11 mouse cellular contexts compared by ENCODE assay signal in genomic region chr13:69429596-69429995, GRCm38 (mm10).
DNase-seq lines count a peak whose midpoint lies in the region; ATAC-seq lines count a peak whose summit lies in the region.
"Had no signal": no experiment of that assay in that cellular context is flagged by ENCODE, and none has a peak within 500 bp of the region (broad histone marks: within the 10 kb centered on the region; RNA-seq: fewer than 3 reads in every experiment).

No protein-coding gene starts in this region.

- no peaks in the 10 kb centered on the region for H3K4me1 ChIP-seq in forebrain, embryonic 14.5 days (ENCODE audit: control insufficient read depth, insufficient read depth, low read length)
- peaks cover 40% of the 10 kb centered on the region for H3K4me1 ChIP-seq in kidney, embryonic 15.5 days
- peaks cover 13% of the 10 kb centered on the region; the same call in 1 of the 2 replicates for H3K4me1 ChIP-seq in midbrain, embryonic 15.5 days
- H3K4me1 ChIP-seq: liver, embryonic 12.5 days had no signal

- no peak overlapping the region for H3K4me3 ChIP-seq in forebrain, embryonic 14.5 days (ENCODE audit: low read depth, low read length)
- H3K4me3 ChIP-seq in kidney, embryonic 15.5 days (replicated peaks): no peak overlapping the region
- no peak overlapping the region for H3K4me3 ChIP-seq in midbrain, embryonic 15.5 days
- H3K4me3 ChIP-seq: left cerebral cortex, adult 2 months; liver, embryonic 12.5 days had no signal

- no peaks in the 10 kb centered on the region for H3K27me3 ChIP-seq in forebrain, embryonic 14.5 days (replicated peaks; ENCODE audit: control insufficient read depth, insufficient read depth, low read length)
- H3K27me3 ChIP-seq in kidney, embryonic 15.5 days: no peaks in the 10 kb centered on the region
- no peaks in the 10 kb centered on the region for H3K27me3 ChIP-seq in midbrain, embryonic 15.5 days (replicated peaks)
- H3K27me3 ChIP-seq: liver, embryonic 12.5 days had no signal

- 62% methylated on average over 5 of the region's 5 CpGs for WGBS in forebrain, embryonic 14.5 days
- 3% methylated on average over 5 of the region's 5 CpGs for WGBS in kidney, embryonic 15.5 days
- WGBS in midbrain, embryonic 15.5 days: 21% methylated on average over 5 of the region's 5 CpGs

- peak; percentile 45 for DNase-seq in embryo, embryonic 10 days (ENCODE audit: low spot score)
- DNase-seq in embryo, embryonic 9.5 days (ENCODE audit: extremely low spot score): no peak
- peak; percentile 17 for DNase-seq in forebrain, embryonic 14.5 days (ENCODE audit: low spot score)
- no peak for DNase-seq in adrenal gland, adult (ENCODE audit: inconsistent age in 2 of 2, low spot score in 1 of 2)
- DNase-seq in heart, postnatal 36 days: no peak
- DNase-seq in gastrocnemius, adult 18-20 months (ENCODE audit: low spot score): no peak

- no peaks in the 10 kb centered on the region for H3K9me3 ChIP-seq in forebrain, embryonic 14.5 days (replicated peaks; ENCODE audit: control insufficient read depth, low read length)
- H3K9me3 ChIP-seq in kidney, embryonic 15.5 days (replicated peaks): no peaks in the 10 kb centered on the region
- no peaks in the 10 kb centered on the region for H3K9me3 ChIP-seq in midbrain, embryonic 15.5 days
- H3K9me3 ChIP-seq: liver, embryonic 12.5 days had no signal

- H3K27ac ChIP-seq in forebrain, embryonic 14.5 days (ENCODE audit: low read depth, low read length): no peak overlapping the region
- H3K27ac ChIP-seq in kidney, embryonic 15.5 days: peak overlapping the region; percentile 83
- no peak overlapping the region for H3K27ac ChIP-seq in midbrain, embryonic 15.5 days
- H3K27ac ChIP-seq: left cerebral cortex, adult 2 months; liver, embryonic 12.5 days; macrophage had no signal

- no peaks in the 10 kb centered on the region for H3K36me3 ChIP-seq in forebrain, embryonic 14.5 days (ENCODE audit: control insufficient read depth, insufficient read depth, low read length)
- no peaks in the 10 kb centered on the region for H3K36me3 ChIP-seq in kidney, embryonic 15.5 days
- no peaks in the 10 kb centered on the region for H3K36me3 ChIP-seq in midbrain, embryonic 15.5 days (replicated peaks)
- H3K36me3 ChIP-seq: liver, embryonic 12.5 days had no signal

- H3K4me2 ChIP-seq in forebrain, embryonic 14.5 days (ENCODE audit: low read length): no peak overlapping the region
- H3K4me2 ChIP-seq in kidney, embryonic 15.5 days: no peak overlapping the region
- H3K4me2 ChIP-seq in midbrain, embryonic 15.5 days: no peak overlapping the region
- H3K4me2 ChIP-seq: liver, embryonic 12.5 days had no signal

- no peak overlapping the region for H3K9ac ChIP-seq in forebrain, embryonic 14.5 days (ENCODE audit: low read length)
- no peak overlapping the region for H3K9ac ChIP-seq in kidney, embryonic 15.5 days
- H3K9ac ChIP-seq in midbrain, embryonic 15.5 days: no peak overlapping the region
- H3K9ac ChIP-seq: liver, embryonic 12.5 days had no signal

- no peak; the same call in 1 of the 2 replicates for ATAC-seq in forebrain, embryonic 14.5 days
- peak; percentile 95 for ATAC-seq in kidney, embryonic 15.5 days (replicated peaks; ENCODE audit: low FRiP score)
- peak; percentile 84 for ATAC-seq in midbrain, embryonic 15.5 days (replicated peaks)
- ATAC-seq: liver, embryonic 12.5 days had no signal

- intact Hi-C loops in heart, postnatal 36 days (cut with DNase I): no loop called here

Comparison
In these comparisons a context has a peak if more than half of its experiments do, and no peak if none do; other contexts are left out.
1. DNase-seq: peak in embryo, embryonic 10 days (single experiment) and forebrain, embryonic 14.5 days (single experiment); none in embryo, embryonic 9.5 days (single experiment), adrenal gland, adult (0 of 2), heart, postnatal 36 days (0 of 2) and gastrocnemius, adult 18-20 months (single experiment).